Mouse (Mus musculus) liver, embryonic 14.5 days (tissue): Measurements from ENCODE around the gene Gtf3a. TPM values are rescaled to one million over a fixed set of nuclear protein-coding genes. Genes with fewer than 3 reads are reported as not detected.

Source experiments
- ATAC-seq: fragments of 200-750 bp; cut with Nextera tagmentation; 2 replicates; pipeline ENCODE4 v1.8.0; 2017; ENCODE audit warnings: moderate number of reproducible peaks, mild to moderate bottlenecking, moderate library complexity; ENCODE audit not compliant: insufficient read depth
- DNase-seq, 3 experiments: peaks; one replicate each; pipeline ENCODE4 v3.0.0-alpha.2; 2012 to 2013; ENCODE audit warnings: low read depth in 3 of 3, low spot score in 3 of 3
- H3K27ac ChIP-seq: fragments of 300-500 bp; sonication (generic); 2 replicates; pipeline ENCODE4 v1.5.1; 2014; ENCODE audit warnings: moderate library complexity, mild to moderate bottlenecking, control low read depth, inconsistent platforms
- H3K27me3 ChIP-seq: fragments of 300-500 bp; sonication (generic); 2 replicates; pipeline ENCODE4 v1.6.1; 2014; ENCODE audit warnings: mild to moderate bottlenecking, low read length, moderate library complexity; ENCODE audit not compliant: control insufficient read depth, insufficient read depth
- H3K36me3 ChIP-seq: fragments of 300-500 bp; sonication (generic); replicated peaks from 2 replicates; pipeline ENCODE4 v1.6.1; 2014; ENCODE audit warnings: low read depth; ENCODE audit not compliant: control insufficient read depth, insufficient read depth
- H3K4me1 ChIP-seq, 2 experiments: fragments of 200-500 bp in 1 of 2; fragments of 300-500 bp in 1 of 2; sonication (generic) in 1 of 2; replicated peaks; 2 replicates each; pipeline ENCODE4 v1.6.1; 2012 to 2014; ENCODE audit warnings: antibody characterized with exemption in 1 of 2, inconsistent platforms in 1 of 2, low read length in 1 of 2; ENCODE audit not compliant: control insufficient read depth in 2 of 2, insufficient read depth in 2 of 2
- H3K4me2 ChIP-seq: fragments of 300-500 bp; sonication (generic); 2 replicates; pipeline ENCODE4 v1.6.1; 2014; ENCODE audit warnings: low read depth, mild to moderate bottlenecking, control low read depth, moderate library complexity
- H3K4me3 ChIP-seq, 2 experiments: fragments of 200-500 bp in 1 of 2; fragments of 300-500 bp in 1 of 2; sonication (generic) in 1 of 2; 2 replicates each; pipeline ENCODE4 v1.5.1; 2012 to 2014; ENCODE audit warnings: low read depth in 2 of 2, low read length in 2 of 2, mild to moderate bottlenecking in 2 of 2, control low read depth in 1 of 2, inconsistent platforms in 1 of 2, moderate library complexity in 1 of 2; ENCODE audit not compliant: insufficient read depth in 1 of 2
- H3K9ac ChIP-seq: fragments of 300-500 bp; sonication (generic); replicated peaks from 2 replicates; pipeline ENCODE4 v1.6.1; 2014; ENCODE audit warnings: mild to moderate bottlenecking, control low read depth, moderate library complexity
- H3K9me3 ChIP-seq: fragments of 300-500 bp; sonication (generic); 2 replicates; pipeline ENCODE4 v1.6.1; 2016; ENCODE audit warnings: low read length, mixed read lengths; ENCODE audit not compliant: control insufficient read depth
- CTCF ChIP-seq: IDR thresholded peaks from 2 replicates; pipeline ENCODE4 v1.5.1; 2016; ENCODE audit warnings: antibody characterized with exemption, low read depth, control low read depth
- EP300 ChIP-seq: IDR thresholded peaks from 2 replicates; pipeline ENCODE4 v1.6.1; 2016; ENCODE audit warnings: antibody characterized with exemption, low read depth
- WGBS: fragments of 180-500 bp; shearing (Covaris S2); extraction: QIAGEN DNeasy Blood & Tissue Kit; methylation state at CpG from one replicate; pipeline ENCODE4 v1.1.7; 2014; ENCODE audit not compliant: insufficient replicate concordance; 5-methylcytosine and 5-hydroxymethylcytosine counted together
- polyA plus RNA-seq, 2 experiments: library from polyadenylated mRNA; depleted of rRNA in 1 of 2; stranded (reverse) in 1 of 2; unstranded in 1 of 2; fragments of >200 nt; fragmentation: Nextera tagmentation in 1 of 2; extraction: Ambion mirVana in 1 of 2; gene quantifications; 2 replicates each; pipeline versions ENCODE4 v1.2.1 to v1.2.3; 2012 to 2014

The Gtf3a gene
- polyA plus RNA-seq, 2 experiments, result 31.3 to 37.7 TPM

DNA sequence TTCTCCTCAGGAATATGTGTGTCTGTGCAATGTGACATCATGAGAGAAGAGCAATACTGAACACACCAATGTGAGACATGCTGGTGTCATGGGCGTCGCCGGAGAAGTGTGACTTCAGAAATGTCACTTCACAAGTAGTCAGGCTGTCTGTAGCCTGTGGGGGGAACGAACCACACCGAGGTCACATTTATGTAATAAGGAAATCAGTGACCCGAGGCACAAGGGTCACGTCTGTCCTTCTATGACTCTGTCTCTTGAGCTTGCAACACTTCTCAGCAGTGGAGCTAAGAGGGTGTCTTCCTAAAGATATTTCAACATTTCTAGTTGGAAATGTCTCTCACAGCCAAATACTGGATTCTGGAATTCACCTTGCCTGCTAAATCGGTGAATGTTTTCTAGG, 27.2 kb upstream of the Gtf3a start:
- no peaks in the 10 kb centered on the region for H3K36me3 ChIP-seq
- H3K9me3 ChIP-seq, result no peaks in the 10 kb centered on the region
- H3K4me1 ChIP-seq, result no peaks in the 10 kb centered on the region
- H3K4me2 ChIP-seq, result no peak overlapping the region
- H3K9ac ChIP-seq, result no peak overlapping the region
- H3K4me3 ChIP-seq, result no peak overlapping the region
- no peak overlapping the region for H3K27ac ChIP-seq
- ATAC-seq (no peak), DNase-seq (no peak)
- no peaks in the 10 kb centered on the region for H3K27me3 ChIP-seq
- no peak for TF ChIP-seq CTCF
- no peak for TF ChIP-seq EP300
- WGBS, result 33% methylated on average over 8 of the region's 8 CpGs

DNA sequence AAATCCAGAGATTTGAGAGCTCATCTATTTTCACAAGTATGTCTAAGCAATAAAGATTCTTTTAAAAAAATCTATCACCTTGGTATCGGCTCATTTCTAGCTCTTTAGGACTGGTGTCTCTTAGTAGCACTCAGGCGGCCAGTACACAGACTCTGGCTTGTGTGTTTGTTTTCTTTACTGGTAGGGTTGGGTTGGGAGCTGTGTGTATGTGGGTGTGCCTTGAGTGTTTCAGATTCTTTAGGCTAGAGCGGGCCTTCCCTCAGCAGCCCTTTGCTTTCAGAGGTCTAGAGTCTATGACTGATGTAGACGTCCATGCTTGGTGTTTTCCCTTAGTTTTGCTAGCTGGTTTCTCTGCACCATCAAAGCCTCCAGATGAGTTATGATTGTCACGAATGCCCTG, 24.9 kb upstream of the Gtf3a start:
- TF ChIP-seq EP300, result no peak
- no peak for TF ChIP-seq CTCF
- H3K4me2 ChIP-seq, result no peak overlapping the region
- no peak overlapping the region for H3K9ac ChIP-seq
- H3K36me3 ChIP-seq, result no peaks in the 10 kb centered on the region
- ATAC-seq (no peak), DNase-seq (no peak)
- H3K27me3 ChIP-seq, result no peaks in the 10 kb centered on the region
- no peaks in the 10 kb centered on the region for H3K4me1 ChIP-seq
- H3K9me3 ChIP-seq, result no peaks in the 10 kb centered on the region
- H3K27ac ChIP-seq, result no peak overlapping the region
- 60% methylated on average over 5 of the region's 5 CpGs for WGBS
- H3K4me3 ChIP-seq, result no peak overlapping the region

DNA sequence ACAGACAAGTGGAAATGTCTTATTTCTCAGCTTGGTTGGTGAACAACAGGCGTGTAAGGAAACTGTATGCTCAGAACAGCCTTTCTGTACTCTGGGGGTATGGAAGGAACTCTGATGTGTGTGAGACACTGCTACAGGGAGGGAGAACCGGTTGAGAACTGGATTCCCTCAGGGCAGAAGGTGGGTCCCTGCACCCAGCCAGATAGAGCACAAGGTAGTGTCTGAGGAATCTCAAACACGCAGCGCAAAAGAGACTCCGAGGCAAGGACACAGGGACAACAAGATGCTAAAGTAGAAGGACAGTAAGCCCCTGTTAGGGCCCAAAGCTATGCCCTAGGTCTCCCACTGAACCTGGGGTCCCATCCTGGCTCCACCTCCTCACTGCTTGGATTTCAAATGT, 21.8 kb upstream of the Gtf3a start:
- Histone ChIP-seq H3K27me3 (no peaks in the 10 kb centered on the region), H3K4me2 (no peak overlapping the region), H3K9ac (no peak overlapping the region), H3K4me3 (no peak overlapping the region), H3K4me1 (no peaks in the 10 kb centered on the region), H3K36me3 (no peaks in the 10 kb centered on the region), H3K27ac (no peak overlapping the region), H3K9me3 (no peaks in the 10 kb centered on the region)
- DNase-seq (no peak), ATAC-seq (no peak)
- 70% methylated on average over 5 of the region's 5 CpGs for whole genome bisulfite sequencing
- no peak for TF ChIP-seq CTCF
- TF ChIP-seq EP300, result no peak

DNA sequence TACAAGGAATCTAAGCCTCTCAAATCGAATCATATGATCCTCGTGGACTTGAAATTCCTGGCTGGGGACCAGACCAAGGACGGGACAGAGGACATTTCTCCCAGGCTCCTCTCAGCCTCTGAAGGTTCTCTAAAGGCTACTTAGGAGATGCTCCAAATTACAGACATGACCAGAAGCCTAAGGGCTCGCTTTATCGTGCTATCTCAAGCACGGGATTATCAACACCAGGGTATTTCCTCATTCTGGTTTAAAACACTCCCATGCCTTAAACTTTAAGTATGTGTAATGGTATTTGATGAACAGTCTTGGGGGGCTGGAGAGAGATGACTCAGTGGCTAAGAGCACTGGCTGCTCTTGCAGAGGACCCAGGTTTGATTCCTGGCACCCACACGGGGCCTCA, 17.0 kb upstream of the Gtf3a start:
- 60% methylated on average over 7 of the region's 7 CpGs for WGBS
- no peak overlapping the region for H3K9ac ChIP-seq
- DNase-seq (no peak), ATAC-seq (no peak)
- H3K27me3 ChIP-seq, result no peaks in the 10 kb centered on the region
- no peak overlapping the region for H3K4me3 ChIP-seq
- no peak overlapping the region for H3K27ac ChIP-seq
- H3K9me3 ChIP-seq, result no peaks in the 10 kb centered on the region
- H3K4me1 ChIP-seq, result no peaks in the 10 kb centered on the region
- H3K36me3 ChIP-seq, result no peaks in the 10 kb centered on the region
- no peak overlapping the region for H3K4me2 ChIP-seq
- TF ChIP-seq EP300 (no peak), CTCF (no peak)

DNA sequence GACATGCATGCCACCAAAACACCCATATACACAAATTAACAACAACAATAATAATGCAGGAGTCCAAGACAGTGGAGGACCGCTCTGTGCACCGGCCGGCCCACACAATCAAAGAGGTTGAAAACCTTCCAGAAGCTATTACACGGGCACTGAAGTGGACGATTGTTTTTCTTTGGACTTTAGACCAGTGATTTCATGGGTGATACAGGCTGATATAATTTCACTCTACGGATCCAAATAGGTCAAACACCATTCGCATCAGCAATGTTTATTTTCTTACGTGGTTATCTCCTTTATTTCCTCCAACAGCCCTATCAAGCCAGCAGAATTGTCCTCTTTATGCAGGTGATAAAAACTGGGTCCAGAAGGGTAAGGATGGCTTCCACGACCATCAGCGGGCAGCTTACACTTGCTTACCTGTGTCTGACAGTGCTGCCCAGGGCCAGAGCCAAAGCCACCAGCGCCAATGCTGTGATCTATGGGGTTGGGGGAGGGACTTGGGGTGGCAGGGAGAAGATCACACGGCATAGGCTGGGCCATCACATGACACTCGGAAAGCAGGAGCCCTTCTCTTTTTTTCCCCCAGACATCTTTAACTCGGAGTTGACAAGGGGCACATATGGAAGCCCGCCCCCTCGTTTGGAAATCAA, 16.4 kb upstream of the Gtf3a start:
- TF ChIP-seq EP300 (no peak), CTCF (no peak)
- Histone ChIP-seq H3K4me3 (no peak overlapping the region), H3K36me3 (no peaks in the 10 kb centered on the region), H3K27me3 (no peaks in the 10 kb centered on the region), H3K9ac (no peak overlapping the region), H3K27ac (no peak overlapping the region), H3K4me2 (no peak overlapping the region), H3K9me3 (no peaks in the 10 kb centered on the region), H3K4me1 (no peaks in the 10 kb centered on the region)
- 62% methylated on average over 16 of the region's 16 CpGs for WGBS
- DNase-seq (no peak), ATAC-seq (no peak)
